In the genomic region with DNA sequence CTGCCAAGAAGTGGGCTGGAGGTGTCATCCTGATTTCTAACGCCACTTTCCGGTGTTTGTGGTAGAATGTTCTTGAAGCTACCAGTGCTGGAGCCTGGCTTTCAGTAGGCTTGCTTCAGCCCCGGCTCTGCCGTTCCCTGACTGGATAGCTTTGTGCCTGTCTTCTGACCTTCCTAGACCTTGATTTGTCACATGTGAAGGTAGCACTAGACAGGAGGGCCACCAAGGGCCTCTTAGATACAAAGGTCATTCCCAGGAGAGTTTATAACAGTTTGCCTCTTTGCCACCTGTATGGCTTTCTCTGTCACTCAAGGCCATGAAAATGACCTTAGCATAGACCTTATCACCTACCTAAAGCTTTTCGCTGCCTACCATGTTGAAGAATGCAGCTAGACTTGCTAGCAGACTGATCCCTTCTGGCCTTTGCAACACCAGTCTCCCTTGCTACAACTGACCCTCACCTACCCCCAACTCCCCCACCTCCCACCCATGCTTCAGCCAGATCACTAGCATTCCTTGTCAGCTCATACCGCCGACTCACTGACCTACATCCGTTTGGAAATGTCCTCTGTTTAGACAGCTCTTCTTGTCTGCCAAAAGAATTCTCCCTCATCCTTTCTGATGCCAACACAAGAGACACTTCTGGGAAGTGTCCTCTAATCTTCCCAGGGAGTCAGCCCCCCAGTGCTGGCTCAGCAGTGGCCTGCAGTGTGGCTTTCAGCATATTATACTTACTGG, we compare ENCODE assay signal across 14 mouse cellular contexts.
A peak's percentile ranks its signal among the peaks of the same experiment; 100 is the strongest.
DNase-seq lines count a peak whose midpoint lies in the region; ATAC-seq and TF ChIP-seq lines count a peak whose summit lies in the region.
"Had no signal": no experiment of that assay in that cellular context is flagged by ENCODE, and none has a peak within 500 bp of the region (broad histone marks: within the 10 kb centered on the region; RNA-seq: fewer than 3 reads in every experiment).

No protein-coding gene starts in this region.

- 0 out of 2 replicates have a peak overlapping the region, but pooled peaks have one; percentile 67 for H3K27ac ChIP-seq in hindbrain, embryonic 10.5 days
- no peak overlapping the region; the same call in 1 of the 2 replicates for H3K27ac ChIP-seq in hindbrain, embryonic 16.5 days (ENCODE audit: low read depth, low read length)
- peak overlapping the region; percentile 91 for H3K27ac ChIP-seq in lung, embryonic 14.5 days (ENCODE audit: low read depth)
- no peak overlapping the region for H3K27ac ChIP-seq in intestine, embryonic 16.5 days (ENCODE audit: low read length)
- peak overlapping the region; percentile 64 for H3K27ac ChIP-seq in stomach, embryonic 15.5 days

- H3K36me3 ChIP-seq in hindbrain, embryonic 10.5 days, result no peaks in the 10 kb centered on the region
- no peaks in the 10 kb centered on the region for H3K36me3 ChIP-seq in hindbrain, embryonic 16.5 days (ENCODE audit: control insufficient read depth, insufficient read depth, low read length)
- H3K36me3 ChIP-seq in lung, embryonic 14.5 days (ENCODE audit: insufficient read depth), result no peaks in the 10 kb centered on the region
- no peaks in the 10 kb centered on the region for H3K36me3 ChIP-seq in intestine, embryonic 16.5 days (ENCODE audit: control insufficient read depth, insufficient read depth, low read length)
- no peaks in the 10 kb centered on the region for H3K36me3 ChIP-seq in stomach, embryonic 15.5 days

- peaks cover 41% of the 10 kb centered on the region for H3K4me1 ChIP-seq in hindbrain, embryonic 10.5 days (replicated peaks)
- H3K4me1 ChIP-seq in hindbrain, embryonic 16.5 days (ENCODE audit: control insufficient read depth, insufficient read depth, low read depth, low read length), result peaks cover 3% of the 10 kb centered on the region
- peaks cover 20% of the 10 kb centered on the region; the same call in 1 of the 2 replicates for H3K4me1 ChIP-seq in lung, embryonic 14.5 days (ENCODE audit: insufficient read depth)
- H3K4me1 ChIP-seq in intestine, embryonic 16.5 days (ENCODE audit: control insufficient read depth, insufficient read depth, low read length), result peaks cover 8% of the 10 kb centered on the region; the same call in 1 of the 2 replicates
- H3K4me1 ChIP-seq in stomach, embryonic 15.5 days, result peaks cover 23% of the 10 kb centered on the region; the same call in 1 of the 2 replicates

- H3K4me3 ChIP-seq in hindbrain, embryonic 10.5 days, result no peak overlapping the region
- no peak overlapping the region for H3K4me3 ChIP-seq in hindbrain, embryonic 16.5 days (ENCODE audit: low read length)
- no peak overlapping the region for H3K4me3 ChIP-seq in lung, embryonic 14.5 days (ENCODE audit: low read depth, low read length)
- no peak overlapping the region for H3K4me3 ChIP-seq in intestine, embryonic 16.5 days (ENCODE audit: low read length)
- no peak overlapping the region for H3K4me3 ChIP-seq in stomach, embryonic 15.5 days (replicated peaks)

- H3K4me2 ChIP-seq in hindbrain, embryonic 16.5 days (ENCODE audit: low read length), result no peak overlapping the region
- no peak overlapping the region for H3K4me2 ChIP-seq in lung, embryonic 14.5 days
- no peak overlapping the region for H3K4me2 ChIP-seq in intestine, embryonic 16.5 days (ENCODE audit: low read depth, low read length)
- H3K4me2 ChIP-seq in stomach, embryonic 15.5 days, result no peak overlapping the region

- no peak overlapping the region for H3K9ac ChIP-seq in hindbrain, embryonic 16.5 days (ENCODE audit: low read depth, low read length)
- H3K9ac ChIP-seq in lung, embryonic 14.5 days, result no peak overlapping the region
- H3K9ac ChIP-seq in intestine, embryonic 16.5 days (ENCODE audit: low read depth, low read length), result no peak overlapping the region
- no peak overlapping the region for H3K9ac ChIP-seq in stomach, embryonic 15.5 days

- H3K27me3 ChIP-seq in hindbrain, embryonic 10.5 days (ENCODE audit: insufficient read depth, poor library complexity, severe bottlenecking), result no peaks in the 10 kb centered on the region
- H3K27me3 ChIP-seq in hindbrain, embryonic 16.5 days (replicated peaks; ENCODE audit: control insufficient read depth, insufficient read depth, low read length), result no peaks in the 10 kb centered on the region
- no peaks in the 10 kb centered on the region for H3K27me3 ChIP-seq in lung, embryonic 14.5 days (ENCODE audit: insufficient read depth, low read length)
- H3K27me3 ChIP-seq in intestine, embryonic 16.5 days (replicated peaks; ENCODE audit: control insufficient read depth, insufficient read depth, low read length), result no peaks in the 10 kb centered on the region
- H3K27me3 ChIP-seq in stomach, embryonic 15.5 days (replicated peaks), result no peaks in the 10 kb centered on the region
- H3K27me3 ChIP-seq: CH12.LX had no signal

- TF ChIP-seq CTCF in lung, embryonic 14.5 days (IDR thresholded peaks at IDR 0.05; ENCODE audit: low read depth), result no peak

- no peak for DNase-seq in hindbrain, embryonic 10.5 days (ENCODE audit: low spot score)
- peak; percentile 77 for DNase-seq in lung, embryonic 14.5 days
- DNase-seq in lung, postnatal 25 days (ENCODE audit: low spot score), result no peak
- no peak for DNase-seq in gastrocnemius, postnatal 36 days
- DNase-seq: adrenal gland, postnatal 36 days; cerebellum, adult 11-12 months; embryo, embryonic 11 days; gastrocnemius, postnatal 14 days; kidney, adult 11 months; thymus, postnatal 25 days had no signal

- ATAC-seq in hindbrain, embryonic 16.5 days, result no peak
- peak; percentile 56 for ATAC-seq in lung, embryonic 14.5 days (ENCODE audit: insufficient read depth)
- ATAC-seq in intestine, embryonic 16.5 days, result peak; percentile 70
- no peak for ATAC-seq in stomach, embryonic 15.5 days (ENCODE audit: insufficient read depth, low FRiP score, low read depth)

- intact Hi-C loops in gastrocnemius, postnatal 36 days (cut with DNase I), result no loop called here

- 79% methylated on average over 8 of the region's 8 CpGs for WGBS in hindbrain, embryonic 10.5 days
- WGBS in hindbrain, embryonic 16.5 days, result 79% methylated on average over 8 of the region's 8 CpGs
- 49% methylated on average over 8 of the region's 8 CpGs for WGBS in lung, embryonic 14.5 days
- WGBS in intestine, embryonic 16.5 days, result 68% methylated on average over 8 of the region's 8 CpGs
- WGBS in stomach, embryonic 15.5 days, result 70% methylated on average over 8 of the region's 8 CpGs

- H3K9me3 ChIP-seq in hindbrain, embryonic 10.5 days, result no peaks in the 10 kb centered on the region
- H3K9me3 ChIP-seq in hindbrain, embryonic 16.5 days (ENCODE audit: control insufficient read depth, low read length), result no peaks in the 10 kb centered on the region
- no peaks in the 10 kb centered on the region for H3K9me3 ChIP-seq in lung, embryonic 14.5 days (ENCODE audit: low read depth, low read length)
- H3K9me3 ChIP-seq in intestine, embryonic 16.5 days (ENCODE audit: control insufficient read depth, low read length), result no peaks in the 10 kb centered on the region
- H3K9me3 ChIP-seq in stomach, embryonic 15.5 days, result no peaks in the 10 kb centered on the region

Comparison
In these comparisons a context has a peak if more than half of its experiments do, and no peak if none do; other contexts are left out.
1. H3K27ac ChIP-seq: peak in hindbrain, embryonic 10.5 days (single experiment), lung, embryonic 14.5 days (single experiment) and stomach, embryonic 15.5 days (single experiment); none in hindbrain, embryonic 16.5 days (single experiment) and intestine, embryonic 16.5 days (single experiment).
2. ATAC-seq: peak in lung, embryonic 14.5 days (single experiment) and intestine, embryonic 16.5 days (single experiment); none in hindbrain, embryonic 16.5 days (single experiment) and stomach, embryonic 15.5 days (single experiment).